Mouse (Mus musculus): ENCODE measurements around the gene Vmn1r34.
"Not testable (repeated sequence)": the region's sequence is repeated elsewhere in the genome, so short reads cannot be mapped to it uniquely, and the experiment has no call there.

Vmn1r34 gene

DNA sequence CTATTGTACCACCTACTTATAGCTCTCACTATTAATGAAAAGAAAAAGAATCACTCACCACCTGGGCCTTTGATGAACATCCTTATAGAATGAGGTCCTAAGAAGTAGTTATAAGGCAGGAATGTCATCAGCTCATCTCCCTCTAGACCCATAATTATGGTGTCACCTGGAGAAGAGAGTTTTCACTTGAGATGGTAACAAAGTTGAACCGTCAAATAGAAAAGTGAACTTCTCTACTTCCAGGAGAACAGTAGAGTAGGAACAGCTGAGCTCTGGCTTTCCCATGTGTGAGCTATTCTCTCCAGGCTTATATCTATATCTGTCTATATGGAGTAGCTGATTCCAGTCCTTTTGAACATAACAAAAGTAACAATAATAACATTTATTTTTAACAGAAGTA lies at the start of gene Vmn1r34:
Gene Vmn1r34, minus strand, starts transcription at position 101 of the 400 bp plus-strand sequence.
- no peak for DNase-seq (ENCODE audit: low spot score)

DNA sequence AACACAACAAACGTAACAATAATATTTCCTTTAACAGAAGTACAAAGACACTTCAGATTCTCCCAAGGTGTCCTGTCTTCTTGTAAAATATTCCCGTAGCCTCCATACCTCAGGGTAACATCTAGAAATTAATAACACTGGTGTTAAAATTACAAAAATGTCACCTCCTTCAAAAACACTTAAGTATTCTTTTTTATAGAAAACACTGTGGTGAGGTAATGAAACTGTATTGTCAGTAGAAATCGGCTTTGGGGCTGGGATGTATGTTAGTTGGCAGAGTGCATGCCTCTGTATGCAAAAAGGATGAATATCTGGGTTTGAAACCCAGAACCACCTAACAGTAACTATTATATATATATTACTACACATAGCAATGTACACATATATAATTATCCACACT lies 42.1 kb upstream of the Vmn1r34 start, which contains the start of gene Vmn1r35:
Gene Vmn1r35, minus strand, starts transcription at position 101 of the 400 bp plus-strand sequence.
- no peak for DNase-seq (ENCODE audit: low spot score)

DNA sequence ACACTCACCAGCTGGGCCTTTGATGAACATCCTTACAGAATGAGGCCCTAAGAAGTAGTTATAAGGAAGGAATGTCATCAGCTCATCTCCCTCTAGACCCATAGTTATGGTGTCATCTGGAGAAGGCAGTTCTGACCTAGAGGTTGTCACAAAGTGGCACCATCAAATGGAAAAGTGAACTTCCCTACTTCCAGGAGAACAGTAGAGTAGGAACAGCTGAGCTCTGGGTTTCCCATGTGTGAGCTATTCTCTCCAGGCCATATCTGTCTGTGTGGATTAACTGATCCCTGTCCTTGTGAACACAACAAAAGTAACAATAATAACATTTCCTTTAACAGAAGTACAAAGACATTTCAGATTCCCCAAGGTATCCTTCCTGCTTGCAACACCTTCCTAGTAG lies 25.5 kb downstream of the Vmn1r34 start, which contains the start of gene Vmn1r33:
Gene Vmn1r33, minus strand, starts transcription at position 101 of the 400 bp plus-strand sequence.
- not testable (repeated sequence) for DNase-seq (ENCODE audit: low spot score)

DNA sequence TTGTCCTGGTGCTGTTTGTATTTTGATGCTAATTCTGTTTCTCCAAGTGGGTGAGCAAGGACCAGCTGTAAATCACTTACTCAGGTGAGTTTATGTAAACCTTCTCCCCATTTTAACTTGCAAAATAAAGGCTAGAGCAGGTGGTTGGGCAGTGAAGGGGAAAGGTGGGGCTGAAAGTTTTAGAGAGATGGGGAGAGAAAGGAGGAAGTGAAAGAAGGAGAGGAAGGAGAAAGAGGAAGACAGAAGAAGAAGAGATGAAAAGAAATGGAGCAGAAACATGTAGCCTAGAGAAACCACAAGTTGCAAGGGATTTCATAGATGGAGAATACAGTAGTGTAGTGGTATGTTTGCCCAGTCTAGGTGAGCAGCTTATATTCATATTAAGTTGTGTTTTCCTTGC lies 47.9 kb downstream of the Vmn1r34 start:
- no peak for DNase-seq (ENCODE audit: low spot score)

All from ovary, postnatal 36 days (tissue).